Mouse (Mus musculus): ENCODE data around the gene 1500009C09Rik. TPM values are rescaled to one million over a fixed set of nuclear protein-coding genes. Genes with fewer than 3 reads are reported as not detected.

1500009C09Rik gene
- not detected in 2 replicates for polyA plus RNA-seq (2016; fragmentation: Nextera tagmentation; extraction: Ambion mirVana)

GRCm38 (mm10) chr15:82252097-82252496 lies at the start of gene 1500009C09Rik:
Gene 1500009C09Rik (plus strand): TSS chr15:82252397.
- Histone ChIP-seq H3K27me3 (ENCODE audit: insufficient read depth, poor library complexity, severe bottlenecking) (peaks cover 13% of the 10 kb centered on the region), H3K36me3 (no peaks in the 10 kb centered on the region), H3K4me3 (no peak within 1 kb of the TSS), H3K27ac (no peak within 1 kb of the TSS), H3K9me3 (no peaks in the 10 kb centered on the region), H3K4me1 (peaks cover 8% of the 10 kb centered on the region)
- WGBS = 78% methylated on average over 6 of the region's 6 CpGs
- DNase-seq (ENCODE audit: low spot score) = no peak

GRCm38 (mm10) chr15:82203090-82203489 lies 49.1 kb upstream of the 1500009C09Rik start:
- 92% methylated on average over 10 of the region's 10 CpGs for WGBS
- Histone ChIP-seq H3K9me3 (no peaks in the 10 kb centered on the region), H3K27me3 (ENCODE audit: insufficient read depth, poor library complexity, severe bottlenecking) (peaks cover 51% of the 10 kb centered on the region), H3K4me1 (peaks cover 19% of the 10 kb centered on the region), H3K36me3 (peaks cover 84% of the 10 kb centered on the region), H3K27ac (no peak overlapping the region), H3K4me3 (no peak overlapping the region)
- DNase-seq (ENCODE audit: low spot score) = no peak

- Histone ChIP-seq H3K4me3 (no peak overlapping the region), H3K27me3 (ENCODE audit: insufficient read depth, poor library complexity, severe bottlenecking) (peaks cover 58% of the 10 kb centered on the region), H3K36me3 (peaks cover 77% of the 10 kb centered on the region), H3K27ac (no peak overlapping the region), H3K9me3 (no peaks in the 10 kb centered on the region), H3K4me1 (peaks cover 19% of the 10 kb centered on the region)
- WGBS = 84% methylated on average over 20 of the region's 20 CpGs
- DNase-seq (ENCODE audit: low spot score) = no peak
These were observed 48.4 kb upstream of the 1500009C09Rik start for GRCm38 (mm10) chr15:82203611-82204351.

DNA sequence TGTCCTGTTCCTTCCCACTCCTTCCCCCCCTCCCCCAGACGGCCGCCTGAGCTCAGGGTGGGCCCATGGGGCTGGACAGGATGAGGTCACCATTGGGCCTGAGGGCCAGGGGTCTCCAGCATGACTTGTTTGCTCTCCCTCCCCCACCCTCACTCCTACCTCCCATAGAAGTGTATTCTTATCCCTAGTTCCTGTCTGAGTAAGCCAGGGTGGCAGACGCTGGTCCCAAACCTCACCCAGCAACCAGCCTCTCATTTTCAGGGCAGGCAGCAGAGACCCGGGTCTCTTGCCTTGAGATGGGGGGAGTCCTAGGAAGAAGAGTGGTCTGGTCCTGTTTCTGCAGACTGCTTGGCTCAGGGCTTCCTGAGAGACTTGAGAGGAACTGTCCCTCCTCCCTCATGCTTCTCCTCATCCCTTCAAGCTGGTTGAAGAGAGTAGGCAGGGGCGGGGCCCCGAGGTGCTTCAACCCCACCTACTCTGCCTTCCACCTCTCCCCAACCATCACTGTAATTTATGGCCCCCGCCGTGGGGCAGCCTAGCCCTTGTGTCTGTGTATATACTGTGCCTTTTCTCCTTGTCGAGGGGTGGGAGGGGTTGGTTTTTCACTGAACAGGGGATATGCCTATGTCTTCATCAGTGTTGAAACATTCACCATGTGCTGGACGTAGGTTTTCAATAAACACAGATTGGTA lies 47.4 kb upstream of the 1500009C09Rik start:
- no peak overlapping the region for H3K27ac ChIP-seq
- H3K36me3 ChIP-seq = peaks cover 67% of the 10 kb centered on the region
- H3K4me3 ChIP-seq = no peak overlapping the region
- DNase-seq (ENCODE audit: low spot score) = no peak
- WGBS = 76% methylated on average over 10 of the region's 10 CpGs
- H3K27me3 ChIP-seq (ENCODE audit: insufficient read depth, poor library complexity, severe bottlenecking) = peaks cover 68% of the 10 kb centered on the region
- H3K9me3 ChIP-seq = no peaks in the 10 kb centered on the region
- peaks cover 19% of the 10 kb centered on the region for H3K4me1 ChIP-seq

DNA sequence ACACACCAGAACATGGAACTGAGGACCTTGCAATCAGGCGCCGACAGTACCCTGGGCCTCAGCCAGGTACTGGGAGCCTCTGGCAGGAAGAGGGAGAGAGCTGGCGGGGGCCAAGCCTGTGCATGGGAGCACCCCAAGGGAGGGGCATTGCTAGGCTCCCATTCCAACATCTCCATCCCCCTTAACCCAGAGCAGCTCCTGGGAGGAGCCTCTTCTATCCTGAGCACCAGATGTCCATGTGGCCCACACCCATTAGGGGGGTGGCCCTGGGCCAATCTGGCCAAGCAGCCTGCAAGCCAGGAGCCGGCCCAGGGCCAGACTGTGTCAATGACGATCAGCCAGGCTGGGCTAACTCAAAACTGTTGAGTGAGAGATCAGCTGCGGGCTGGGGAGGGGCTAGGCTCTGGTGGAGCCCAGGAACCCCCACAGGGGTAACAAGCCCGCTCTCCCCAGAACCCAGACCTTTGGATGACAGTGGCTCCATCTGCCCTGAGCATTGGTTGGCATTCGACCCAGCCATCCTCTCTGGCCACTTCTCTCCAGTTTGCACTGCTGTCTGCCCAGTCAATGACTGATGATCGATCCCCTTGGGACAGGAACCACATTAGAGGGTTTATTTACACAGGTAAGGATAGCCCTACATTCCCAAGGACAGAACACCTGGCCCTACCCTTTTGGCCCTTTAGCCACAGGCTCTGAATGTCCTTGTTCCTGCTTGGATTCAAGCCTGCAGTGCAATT lies 45.7 kb upstream of the 1500009C09Rik start:
- H3K27ac ChIP-seq = 0 out of 2 replicates have a peak overlapping the region, but pooled peaks have one; percentile 32
- DNase-seq (ENCODE audit: low spot score) = no peak
- H3K36me3 ChIP-seq = peaks cover 52% of the 10 kb centered on the region
- H3K4me1 ChIP-seq = peaks cover 23% of the 10 kb centered on the region
- WGBS = 56% methylated on average over 9 of the region's 9 CpGs
- H3K4me3 ChIP-seq = peak overlapping the region; percentile 44
- H3K27me3 ChIP-seq (ENCODE audit: insufficient read depth, poor library complexity, severe bottlenecking) = peaks cover 85% of the 10 kb centered on the region
- H3K9me3 ChIP-seq = no peaks in the 10 kb centered on the region

GRCm38 (mm10) chr15:82207105-82207459 lies 45.1 kb upstream of the 1500009C09Rik start:
- no peaks in the 10 kb centered on the region for H3K9me3 ChIP-seq
- H3K36me3 ChIP-seq = peaks cover 46% of the 10 kb centered on the region
- 0 out of 2 replicates have a peak overlapping the region, but pooled peaks have one; percentile 32 for H3K27ac ChIP-seq
- H3K4me1 ChIP-seq = peaks cover 28% of the 10 kb centered on the region
- H3K4me3 ChIP-seq = peak overlapping the region; percentile 44
- H3K27me3 ChIP-seq (ENCODE audit: insufficient read depth, poor library complexity, severe bottlenecking) = peaks cover 91% of the 10 kb centered on the region
- DNase-seq (ENCODE audit: low spot score) = no peak
- WGBS = 10% methylated on average over 34 of the region's 34 CpGs

DNA sequence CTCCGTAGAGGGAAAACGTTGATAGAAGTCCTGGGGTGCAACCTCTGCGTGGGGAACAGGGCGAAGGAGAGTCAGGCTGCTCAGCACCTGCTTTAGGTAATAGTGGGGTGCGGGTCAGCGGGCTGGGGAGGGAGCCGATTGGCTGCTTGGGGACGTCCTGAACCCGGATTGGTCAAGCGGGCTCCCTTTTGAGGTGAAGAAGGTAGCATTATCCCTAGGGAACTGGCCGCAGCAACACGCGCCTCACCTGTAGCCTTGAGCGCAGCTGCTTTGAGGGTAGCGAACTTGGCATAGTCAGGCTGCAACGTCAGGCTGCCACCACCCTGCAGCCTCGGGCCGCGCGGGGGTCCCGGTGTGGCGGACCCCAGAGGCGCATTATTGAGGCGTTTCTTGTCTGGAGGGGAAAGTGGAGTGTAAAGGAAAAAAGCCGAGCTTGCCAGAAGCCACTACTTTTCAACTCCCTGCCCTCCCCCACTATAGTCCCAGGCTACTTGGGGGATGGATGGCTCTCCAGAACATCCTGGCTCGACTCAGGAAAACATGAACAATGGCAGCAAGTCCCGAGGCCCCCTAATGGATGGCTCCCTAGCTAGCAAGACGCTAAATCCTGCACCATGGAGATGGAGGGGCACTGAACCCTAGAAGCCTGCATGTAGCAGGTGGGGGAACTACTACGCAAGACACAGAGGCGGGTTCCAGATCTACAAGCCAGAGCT lies 44.5 kb upstream of the 1500009C09Rik start:
- H3K4me3 ChIP-seq = peak overlapping the region; percentile 44

GRCm38 (mm10) chr15:82208307-82208706 lies 43.9 kb upstream of the 1500009C09Rik start:
- Histone ChIP-seq H3K27ac (no peak overlapping the region), H3K27me3 (ENCODE audit: insufficient read depth, poor library complexity, severe bottlenecking) (peaks cover 99% of the 10 kb centered on the region), H3K4me3 (no peak overlapping the region), H3K9me3 (no peaks in the 10 kb centered on the region), H3K36me3 (peaks cover 34% of the 10 kb centered on the region), H3K4me1 (peaks cover 40% of the 10 kb centered on the region)
- 79% methylated on average over 8 of the region's 8 CpGs for WGBS
- DNase-seq (ENCODE audit: low spot score) = no peak

More for the DNA sequence above, 44.5 kb upstream of the 1500009C09Rik start:
- peaks cover 96% of the 10 kb centered on the region for H3K27me3 ChIP-seq (ENCODE audit: insufficient read depth, poor library complexity, severe bottlenecking)
- 0 out of 2 replicates have a peak overlapping the region, but pooled peaks have one; percentile 32 for H3K27ac ChIP-seq
- peaks cover 34% of the 10 kb centered on the region for H3K4me1 ChIP-seq
- no peaks in the 10 kb centered on the region for H3K9me3 ChIP-seq
- DNase-seq (ENCODE audit: low spot score) = no peak
- H3K36me3 ChIP-seq = peaks cover 41% of the 10 kb centered on the region
- 10% methylated on average over 30 of the region's 30 CpGs for WGBS

GRCm38 (mm10) chr15:82209295-82210050 lies 42.7 kb upstream of the 1500009C09Rik start:
- Histone ChIP-seq H3K27me3 (ENCODE audit: insufficient read depth, poor library complexity, severe bottlenecking) (peaks cover 100% of the 10 kb centered on the region), H3K27ac (no peak overlapping the region), H3K36me3 (peaks cover 23% of the 10 kb centered on the region), H3K4me1 (peaks cover 41% of the 10 kb centered on the region), H3K9me3 (no peaks in the 10 kb centered on the region), H3K4me3 (no peak overlapping the region)
- DNase-seq (ENCODE audit: low spot score) = no peak
- 72% methylated on average over 13 of the region's 13 CpGs for WGBS

GRCm38 (mm10) chr15:82210801-82211200 lies 41.4 kb upstream of the 1500009C09Rik start:
- no peak overlapping the region for H3K4me3 ChIP-seq
- WGBS = 44% methylated on average over 1 of the region's 1 CpGs
- peaks cover 43% of the 10 kb centered on the region for H3K4me1 ChIP-seq

DNA sequence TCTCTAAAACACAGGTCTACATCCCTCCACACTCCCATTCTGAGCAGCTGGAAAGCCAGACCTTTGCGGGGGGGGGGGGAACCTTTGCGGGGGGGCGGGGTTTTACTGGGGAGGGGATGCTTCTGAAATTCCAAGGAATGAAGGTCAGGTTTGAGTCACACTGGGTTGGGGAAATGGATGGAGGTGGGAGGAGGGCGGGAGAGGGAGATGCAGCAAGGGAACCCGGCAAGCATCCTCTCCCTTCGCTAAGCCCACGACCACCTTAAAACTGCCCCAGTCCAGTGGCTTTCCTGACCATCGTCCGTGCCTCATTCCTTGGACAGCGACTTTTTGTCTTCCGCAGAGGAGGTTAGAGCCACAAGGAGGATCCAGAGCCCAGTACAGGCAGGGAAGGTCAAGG lies 40.9 kb upstream of the 1500009C09Rik start:
- Histone ChIP-seq H3K36me3 (peaks cover 4% of the 10 kb centered on the region), H3K27ac (no peak overlapping the region), H3K9me3 (no peaks in the 10 kb centered on the region), H3K27me3 (ENCODE audit: insufficient read depth, poor library complexity, severe bottlenecking) (peaks cover 100% of the 10 kb centered on the region), H3K4me3 (peak overlapping the region; percentile 64), H3K4me1 (peaks cover 43% of the 10 kb centered on the region)
- WGBS = 3% methylated on average over 11 of the region's 11 CpGs
- no peak for DNase-seq (ENCODE audit: low spot score)

More at GRCm38 (mm10) chr15:82210801-82211200, 41.4 kb upstream of the 1500009C09Rik start:
- no peak for DNase-seq (ENCODE audit: low spot score)
- Histone ChIP-seq H3K27me3 (ENCODE audit: insufficient read depth, poor library complexity, severe bottlenecking) (peaks cover 100% of the 10 kb centered on the region), H3K27ac (no peak overlapping the region), H3K36me3 (peaks cover 9% of the 10 kb centered on the region), H3K9me3 (no peaks in the 10 kb centered on the region)

Measured in heart, embryonic 10.5 days (tissue).